Mouse (Mus musculus) hindbrain, postnatal 0 days (tissue): ENCODE measurements at regions not wholly inside any gene's neighbourhood (a gene's known extent, or its start where the extent isn't known, plus 50 kb on each side); places are given as distances from the start of the nearest gene placed in this dataset.
"Not testable (repeated sequence)": the region's sequence is repeated elsewhere in the genome, so short reads cannot be mapped to it uniquely, and the experiment has no call there.

Experiments
- ATAC-seq: fragments of 200-750 bp; cut with Nextera tagmentation; 2 replicates; pipeline ENCODE4 v1.8.0; 2017; ENCODE audit warnings: mild to moderate bottlenecking, moderate TSS enrichment, moderate library complexity
- DNase-seq: peaks from one replicate; pipeline ENCODE4 v3.0.0-alpha.2; 2015; ENCODE audit warnings: low spot score
- H3K27ac ChIP-seq: fragments of 300-500 bp; sonication (generic); 2 replicates; pipeline ENCODE4 v1.5.1; 2014; ENCODE audit warnings: mild to moderate bottlenecking
- H3K27me3 ChIP-seq: fragments of 300-500 bp; sonication (generic); 2 replicates; pipeline ENCODE4 v1.6.1; 2014; ENCODE audit warnings: low read length, mixed read lengths; ENCODE audit not compliant: insufficient read depth
- H3K36me3 ChIP-seq: fragments of 300-500 bp; sonication (generic); 2 replicates; pipeline ENCODE4 v1.6.1; 2014; ENCODE audit warnings: low read length, mixed read lengths; ENCODE audit not compliant: insufficient read depth
- H3K4me1 ChIP-seq: fragments of 300-500 bp; sonication (generic); 2 replicates; pipeline ENCODE4 v1.6.1; 2014; ENCODE audit warnings: antibody characterized with exemption, low read length, mixed read lengths; ENCODE audit not compliant: insufficient read depth
- H3K4me2 ChIP-seq: fragments of 300-500 bp; sonication (generic); 2 replicates; pipeline ENCODE4 v1.6.1; 2014; ENCODE audit warnings: low read depth, mild to moderate bottlenecking, low read length, moderate library complexity, mixed read lengths
- H3K4me3 ChIP-seq: fragments of 300-500 bp; sonication (generic); 2 replicates; pipeline ENCODE4 v1.5.1; 2014; ENCODE audit warnings: low read length
- H3K9ac ChIP-seq: fragments of 300-500 bp; sonication (generic); replicated peaks from 2 replicates; pipeline ENCODE4 v1.6.1; 2014; ENCODE audit warnings: mild to moderate bottlenecking, low read length, moderate library complexity, mixed read lengths
- H3K9me3 ChIP-seq: fragments of 300-500 bp; sonication (generic); 2 replicates; pipeline ENCODE4 v1.6.1; 2016; ENCODE audit warnings: low read length, mixed read lengths
- CTCF ChIP-seq: IDR thresholded peaks from 2 replicates; pipeline ENCODE4 v1.5.1; 2016; ENCODE audit warnings: antibody characterized with exemption, control low read depth, low read depth
- WGBS: fragments of 180-500 bp; shearing (Covaris S2); extraction: QIAGEN DNeasy Blood & Tissue Kit; methylation state at CpG from one replicate; pipeline ENCODE4 v1.1.7; 2014; 5-methylcytosine and 5-hydroxymethylcytosine counted together

DNA sequence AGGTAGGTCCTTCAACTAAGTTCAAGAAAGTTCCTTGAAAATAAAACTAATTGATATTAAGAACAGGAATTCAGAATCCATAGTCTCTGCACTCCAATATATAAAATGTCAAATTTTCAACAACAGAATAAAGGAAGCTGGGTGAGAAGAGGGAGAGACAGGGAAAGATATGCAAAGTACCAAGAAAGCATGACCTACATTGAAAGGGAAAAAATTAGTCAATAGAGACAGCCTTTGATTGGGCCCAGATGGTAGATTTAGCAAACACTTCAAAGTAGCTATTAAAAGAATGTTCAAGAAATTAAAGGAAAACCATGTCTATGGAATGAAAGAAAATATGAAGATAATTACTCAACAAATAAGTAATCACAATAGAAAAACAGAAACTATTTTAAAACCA lies 460.0 kb upstream of the 2610301B20Rik start:
- H3K4me3 ChIP-seq, result no peak overlapping the region
- H3K27ac ChIP-seq, result no peak overlapping the region
- H3K4me1 ChIP-seq, result no peaks in the 10 kb centered on the region
- H3K36me3 ChIP-seq, result no peaks in the 10 kb centered on the region
- DNase-seq (no peak), ATAC-seq (no peak)
- H3K27me3 ChIP-seq, result no peaks in the 10 kb centered on the region
- TF ChIP-seq CTCF, result no peak
- no peak overlapping the region for H3K9ac ChIP-seq
- no peaks in the 10 kb centered on the region for H3K9me3 ChIP-seq
- no peak overlapping the region for H3K4me2 ChIP-seq

DNA sequence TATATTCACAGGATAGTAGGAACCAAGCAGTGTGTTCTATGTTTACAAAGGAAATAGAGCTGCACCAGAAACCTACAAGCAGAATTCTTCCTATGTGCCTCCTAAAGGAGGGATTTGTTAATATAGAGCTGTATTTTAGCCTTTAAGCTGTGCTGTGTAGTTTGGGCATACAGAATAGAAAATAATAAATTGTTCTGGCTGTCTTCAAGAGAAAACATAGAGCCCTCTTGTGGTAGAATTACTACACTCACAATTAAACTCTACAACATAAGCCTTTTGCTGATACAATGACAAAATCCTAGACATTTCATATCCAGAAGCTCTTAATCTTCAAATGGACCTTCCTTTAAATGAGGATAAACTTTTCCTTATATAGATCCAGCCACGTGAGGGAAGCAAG lies 452.9 kb upstream of the 2610301B20Rik start:
- Histone ChIP-seq H3K27me3 (no peaks in the 10 kb centered on the region), H3K9me3 (no peaks in the 10 kb centered on the region), H3K9ac (no peak overlapping the region), H3K27ac (no peak overlapping the region), H3K36me3 (no peaks in the 10 kb centered on the region), H3K4me3 (no peak overlapping the region), H3K4me1 (no peaks in the 10 kb centered on the region), H3K4me2 (no peak overlapping the region)
- 61% methylated on average over 1 of the region's 1 CpGs for WGBS
- TF ChIP-seq CTCF, result peak; percentile 47
- DNase-seq, result peak; percentile 51
- ATAC-seq, result no peak

GRCm38 (mm10) chr4:10434438-10434837 lies 439.9 kb upstream of the 2610301B20Rik start:
- Histone ChIP-seq H3K27me3 (no peaks in the 10 kb centered on the region), H3K9me3 (no peaks in the 10 kb centered on the region), H3K4me3 (no peak overlapping the region), H3K36me3 (no peaks in the 10 kb centered on the region), H3K4me2 (no peak overlapping the region), H3K4me1 (no peaks in the 10 kb centered on the region), H3K27ac (no peak overlapping the region), H3K9ac (no peak overlapping the region)
- ATAC-seq, result no peak
- TF ChIP-seq CTCF, result no peak
- WGBS, result 87% methylated on average over 4 of the region's 4 CpGs
- no peak for DNase-seq

DNA sequence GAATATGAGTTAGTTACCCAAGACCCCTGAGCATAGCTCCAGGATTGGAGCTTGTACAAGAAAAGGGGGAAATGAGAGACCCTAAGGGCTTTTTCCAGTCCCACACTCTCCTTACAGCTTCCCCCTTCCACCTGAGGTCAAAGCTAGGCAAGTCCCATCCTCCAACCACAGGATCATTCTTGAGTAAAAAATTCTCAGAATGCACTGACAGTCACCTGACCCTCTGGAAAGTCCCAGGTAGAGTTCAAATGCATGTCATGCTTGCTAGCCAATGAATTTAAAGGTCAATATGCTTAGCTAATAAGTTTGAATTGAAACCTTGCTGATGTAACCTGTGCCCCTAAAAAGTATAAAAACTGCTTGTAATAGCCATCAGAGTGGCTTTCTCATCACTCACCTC lies 434.4 kb upstream of the 2610301B20Rik start:
- DNase-seq, H3K4me2 ChIP-seq, H3K9ac ChIP-seq, ATAC-seq, H3K27ac ChIP-seq, H3K9me3 ChIP-seq, H3K36me3 ChIP-seq, H3K27me3 ChIP-seq, H3K4me1 ChIP-seq, H3K4me3 ChIP-seq: not testable (repeated sequence)

- no peak overlapping the region for H3K4me2 ChIP-seq
- H3K27me3 ChIP-seq, result no peaks in the 10 kb centered on the region
- H3K9ac ChIP-seq, result no peak overlapping the region
- WGBS, result 15% methylated on average over 1 of the region's 1 CpGs
- no peaks in the 10 kb centered on the region for H3K36me3 ChIP-seq
- no peak overlapping the region for H3K27ac ChIP-seq
- DNase-seq, result no peak
- H3K9me3 ChIP-seq, result no peaks in the 10 kb centered on the region
- TF ChIP-seq CTCF, result no peak
- H3K4me1 ChIP-seq, result no peaks in the 10 kb centered on the region
- no peak overlapping the region for H3K4me3 ChIP-seq
- no peak for ATAC-seq
Measured at GRCm38 (mm10) chr4:10459603-10460002, 414.7 kb upstream of the 2610301B20Rik start.

GRCm38 (mm10) chr4:10480936-10481335 lies 393.4 kb upstream of the 2610301B20Rik start:
- ATAC-seq (no peak), DNase-seq (no peak)
- no peak for TF ChIP-seq CTCF
- 83% methylated on average over 1 of the region's 1 CpGs for WGBS
- Histone ChIP-seq H3K27me3 (no peaks in the 10 kb centered on the region), H3K9ac (no peak overlapping the region), H3K36me3 (no peaks in the 10 kb centered on the region), H3K4me2 (no peak overlapping the region), H3K27ac (no peak overlapping the region), H3K4me1 (no peaks in the 10 kb centered on the region), H3K4me3 (no peak overlapping the region), H3K9me3 (no peaks in the 10 kb centered on the region)

GRCm38 (mm10) chr4:10508163-10508821 lies 366.0 kb upstream of the 2610301B20Rik start:
- Histone ChIP-seq H3K4me1 (no peaks in the 10 kb centered on the region), H3K9me3 (no peaks in the 10 kb centered on the region), H3K9ac (no peak overlapping the region), H3K36me3 (no peaks in the 10 kb centered on the region), H3K27ac (no peak overlapping the region), H3K4me2 (no peak overlapping the region), H3K27me3 (no peaks in the 10 kb centered on the region), H3K4me3 (no peak overlapping the region)
- no peak for ATAC-seq
- peak; percentile 59 for TF ChIP-seq CTCF
- DNase-seq, result peak; percentile 18
- WGBS, result 60% methylated on average over 6 of the region's 6 CpGs
